Mouse (Mus musculus) liver, embryonic 14.5 days (tissue): ENCODE data around the gene Foxj1.

Source experiments
- CTCF ChIP-seq: IDR thresholded peaks from 2 replicates; pipeline ENCODE4 v1.5.1; 2016; ENCODE audit warnings: antibody characterized with exemption, low read depth, control low read depth
- EP300 ChIP-seq: IDR thresholded peaks from 2 replicates; pipeline ENCODE4 v1.6.1; 2016; ENCODE audit warnings: antibody characterized with exemption, low read depth

DNA sequence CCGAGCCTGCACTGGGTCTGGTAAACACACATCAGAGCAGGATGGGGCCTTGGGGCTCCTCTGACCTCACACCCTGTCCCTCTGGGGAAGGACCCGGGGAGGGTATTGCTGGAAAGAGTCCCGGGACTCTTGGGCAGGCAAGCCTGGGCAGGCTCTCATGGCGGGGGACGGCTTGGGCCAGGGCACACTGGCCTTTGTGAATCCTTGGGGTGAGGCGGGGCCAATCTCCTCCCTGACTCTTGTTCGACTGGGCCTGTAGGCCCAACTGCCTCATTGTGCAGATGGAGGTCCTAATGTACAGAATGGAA lies 5.0 kb downstream of the Foxj1 start:
- TF ChIP-seq CTCF (no peak), EP300 (no peak)
